Mouse (Mus musculus) liver, embryonic 16.5 days (tissue): ENCODE measurements around the gene Ppp1r15a. TPM values are rescaled to one million over a fixed set of nuclear protein-coding genes. Genes with fewer than 3 reads are reported as not detected.
"Not testable (repeated sequence)": the region's sequence is repeated elsewhere in the genome, so short reads cannot be mapped to it uniquely, and the experiment has no call there.

Source experiments
- ATAC-seq: fragments of 200-750 bp; cut with Nextera tagmentation; 2 replicates; pipeline ENCODE4 v1.8.0; 2017; ENCODE audit warnings: low read depth, mild to moderate bottlenecking, moderate number of reproducible peaks, moderate library complexity
- H3K27ac ChIP-seq: fragments of 300-500 bp; sonication (generic); 2 replicates; pipeline ENCODE4 v1.5.1; 2014; ENCODE audit warnings: mild to moderate bottlenecking, low read length
- H3K27me3 ChIP-seq: fragments of 300-500 bp; sonication (generic); 2 replicates; pipeline ENCODE4 v1.6.1; 2014; ENCODE audit warnings: low read depth, low read length, mixed read lengths; ENCODE audit not compliant: control insufficient read depth, insufficient read depth
- H3K36me3 ChIP-seq: fragments of 300-500 bp; sonication (generic); 2 replicates; pipeline ENCODE4 v1.6.1; 2014; ENCODE audit warnings: mild to moderate bottlenecking; ENCODE audit not compliant: control insufficient read depth, insufficient read depth
- H3K4me1 ChIP-seq: fragments of 300-500 bp; sonication (generic); 2 replicates; pipeline ENCODE4 v1.6.1; 2014; ENCODE audit warnings: low read depth, low read length, mixed read lengths; ENCODE audit not compliant: control insufficient read depth
- H3K4me2 ChIP-seq: fragments of 300-500 bp; sonication (generic); 2 replicates; pipeline ENCODE4 v1.6.1; 2014; ENCODE audit warnings: low read depth, low read length, mixed read lengths
- H3K4me3 ChIP-seq: fragments of 300-500 bp; sonication (generic); 2 replicates; pipeline ENCODE4 v1.5.1; 2014; ENCODE audit warnings: low read depth, mild to moderate bottlenecking, low read length
- H3K9ac ChIP-seq: fragments of 300-500 bp; sonication (generic); 2 replicates; pipeline ENCODE4 v1.6.1; 2014; ENCODE audit warnings: low read depth, low read length
- H3K9me3 ChIP-seq: fragments of 300-500 bp; sonication (generic); replicated peaks from 2 replicates; pipeline ENCODE4 v1.6.1; 2016; ENCODE audit warnings: low read length; ENCODE audit not compliant: control insufficient read depth
- WGBS: fragments of 180-500 bp; shearing (Covaris S2); extraction: QIAGEN DNeasy Blood & Tissue Kit; methylation state at CpG from one replicate; pipeline ENCODE4 v1.1.7; 2014; ENCODE audit not compliant: insufficient replicate concordance; 5-methylcytosine and 5-hydroxymethylcytosine counted together
- polyA plus RNA-seq: library from polyadenylated mRNA; unstranded; fragments of >200 nt; fragmentation: Nextera tagmentation; extraction: Ambion mirVana; gene quantifications from 2 replicates; pipeline ENCODE4 v1.2.1, GENCODE M21; 2015

Ppp1r15a gene
- polyA plus RNA-seq, 1 experiment from 2014 or later: 328 TPM

- H3K9ac ChIP-seq: peak overlapping the region; percentile 96
- peaks cover 29% of the 10 kb centered on the region for H3K4me1 ChIP-seq
- WGBS: 46% methylated on average over 12 of the region's 13 CpGs
- peaks cover 28% of the 10 kb centered on the region for H3K36me3 ChIP-seq
- ATAC-seq: no peak
- no peaks in the 10 kb centered on the region for H3K9me3 ChIP-seq
- peak overlapping the region; percentile 86 for H3K4me3 ChIP-seq
- peak overlapping the region; percentile 90 for H3K27ac ChIP-seq
- H3K27me3 ChIP-seq: no peaks in the 10 kb centered on the region
- peak overlapping the region; percentile 68 for H3K4me2 ChIP-seq
These were observed 2.3 kb downstream of the Ppp1r15a start for GRCm38 (mm10) chr7:45523678-45524170.

- Histone ChIP-seq H3K27me3 (no peaks in the 10 kb centered on the region), H3K4me2 (peak overlapping the region; percentile 68), H3K27ac (peak overlapping the region; percentile 90), H3K36me3 (peaks cover 28% of the 10 kb centered on the region), H3K4me3 (peak overlapping the region; percentile 86), H3K4me1 (peaks cover 29% of the 10 kb centered on the region), H3K9me3 (no peaks in the 10 kb centered on the region), H3K9ac (peak overlapping the region; percentile 96)
- 56% methylated on average over 18 of the region's 18 CpGs for WGBS
- no peak for ATAC-seq
These were observed 3.0 kb downstream of the Ppp1r15a start for GRCm38 (mm10) chr7:45522957-45523676.

DNA sequence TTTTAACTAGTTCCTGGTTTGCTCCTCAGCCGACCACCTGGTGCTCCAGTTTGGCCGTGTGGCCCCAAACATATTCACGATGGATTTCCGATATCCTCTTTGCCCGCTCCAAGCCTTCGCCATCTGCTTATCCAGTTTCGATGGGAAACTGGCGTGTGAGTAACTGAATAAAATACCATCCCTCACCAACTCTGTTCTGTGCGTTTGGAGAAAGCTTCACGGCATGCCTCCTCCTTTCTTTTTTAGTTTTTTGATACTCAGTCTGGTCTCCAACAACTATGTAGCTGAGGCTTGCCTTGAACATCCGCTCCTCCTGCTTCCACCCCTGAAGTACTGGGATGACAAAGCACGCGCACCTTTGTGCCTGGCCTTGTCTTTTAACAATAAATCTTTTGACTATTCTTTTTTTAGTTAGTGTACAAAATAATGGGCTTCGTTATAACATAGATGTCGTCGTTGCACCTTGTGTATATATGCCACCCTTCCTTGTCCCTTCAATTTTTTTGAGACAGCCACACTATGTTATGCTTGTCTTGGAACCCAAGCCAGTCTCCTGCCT lies 3.8 kb downstream of the Ppp1r15a start:
- Histone ChIP-seq H3K9ac (peak overlapping the region; percentile 96), H3K36me3 (peaks cover 28% of the 10 kb centered on the region), H3K27me3 (no peaks in the 10 kb centered on the region), H3K4me3 (peak overlapping the region; percentile 86), H3K4me2 (peak overlapping the region; percentile 68), H3K4me1 (peaks cover 25% of the 10 kb centered on the region), H3K9me3 (no peaks in the 10 kb centered on the region), H3K27ac (peak overlapping the region; percentile 90)
- WGBS: 47% methylated on average over 16 of the region's 16 CpGs
- ATAC-seq: no peak

DNA sequence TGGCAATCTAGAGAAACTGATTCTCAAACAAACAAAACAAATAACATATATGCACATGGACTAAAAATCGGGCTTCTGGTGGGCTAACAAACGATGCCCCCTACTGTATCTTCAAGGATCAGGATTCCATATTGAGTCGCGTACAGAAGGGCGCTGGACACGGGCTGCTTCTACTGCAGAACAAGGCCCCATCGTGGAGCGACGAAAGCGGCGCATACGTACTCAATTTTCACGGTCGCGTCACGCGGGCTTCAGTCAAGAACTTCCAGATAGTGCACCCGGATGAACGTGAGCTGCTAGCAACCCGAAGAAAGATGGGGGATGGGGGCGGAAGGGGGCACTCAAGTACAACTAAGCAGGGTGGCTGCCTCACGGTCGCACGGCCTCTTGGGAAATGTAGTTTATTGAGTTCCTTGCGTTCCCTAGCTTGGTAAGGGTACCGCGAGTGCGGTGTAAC lies 4.3 kb downstream of the Ppp1r15a start:
- Histone ChIP-seq H3K4me3 (peak overlapping the region; percentile 86), H3K27me3 (no peaks in the 10 kb centered on the region), H3K4me1 (peaks cover 21% of the 10 kb centered on the region), H3K4me2 (peak overlapping the region; percentile 68), H3K9ac (peak overlapping the region; percentile 96), H3K9me3 (no peaks in the 10 kb centered on the region), H3K27ac (peak overlapping the region; percentile 90), H3K36me3 (peaks cover 28% of the 10 kb centered on the region)
- ATAC-seq: no peak
- WGBS: 0% methylated on average over 28 of the region's 28 CpGs

DNA sequence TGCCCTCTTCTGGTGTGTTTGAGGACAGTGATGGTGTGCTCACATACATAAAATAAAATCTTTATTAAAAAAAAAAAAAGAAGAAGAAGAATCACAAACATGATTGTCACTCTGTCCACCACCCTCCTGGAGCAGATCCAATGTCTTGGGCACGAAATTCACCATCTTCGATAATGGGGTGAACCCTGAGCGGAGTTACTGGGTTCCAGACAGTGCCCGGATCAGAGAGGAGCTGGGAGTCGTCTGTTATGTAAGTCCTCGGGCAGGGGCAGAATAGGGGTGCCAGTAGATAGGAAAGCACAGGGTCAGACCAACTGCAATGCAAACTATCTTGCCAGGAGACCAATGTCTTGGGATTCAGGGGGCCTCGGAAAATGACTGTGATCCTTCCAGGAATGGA lies 5.5 kb downstream of the Ppp1r15a start:
- H3K27ac ChIP-seq: no peak overlapping the region
- ATAC-seq: no peak
- peak overlapping the region; percentile 68; the same call in 1 of the 2 replicates for H3K4me2 ChIP-seq
- H3K4me3 ChIP-seq: peak overlapping the region; percentile 86; the same call in 1 of the 2 replicates
- no peaks in the 10 kb centered on the region for H3K27me3 ChIP-seq
- H3K9ac ChIP-seq: no peak overlapping the region
- peaks cover 28% of the 10 kb centered on the region for H3K36me3 ChIP-seq
- 86% methylated on average over 7 of the region's 7 CpGs for WGBS
- peaks cover 31% of the 10 kb centered on the region for H3K4me1 ChIP-seq
- no peaks in the 10 kb centered on the region for H3K9me3 ChIP-seq

GRCm38 (mm10) chr7:45519345-45520120 lies 6.5 kb downstream of the Ppp1r15a start:
- no peak overlapping the region for H3K4me3 ChIP-seq
- peaks cover 39% of the 10 kb centered on the region for H3K4me1 ChIP-seq
- H3K4me2 ChIP-seq: peak overlapping the region; percentile 4; the same call in 1 of the 2 replicates
- no peaks in the 10 kb centered on the region for H3K27me3 ChIP-seq
- ATAC-seq: 0 out of 2 replicates have a peak, but pooled peaks have one; percentile 12
- no peak overlapping the region for H3K9ac ChIP-seq
- H3K36me3 ChIP-seq: peaks cover 27% of the 10 kb centered on the region
- no peaks in the 10 kb centered on the region for H3K9me3 ChIP-seq
- 61% methylated on average over 8 of the region's 8 CpGs for WGBS
- peak overlapping the region; percentile 20; the same call in 1 of the 2 replicates for H3K27ac ChIP-seq

GRCm38 (mm10) chr7:45518618-45519017 lies 7.5 kb downstream of the Ppp1r15a start:
- 80% methylated on average over 16 of the region's 16 CpGs for WGBS
- Histone ChIP-seq H3K9ac (no peak overlapping the region), H3K27ac (no peak overlapping the region), H3K9me3 (no peaks in the 10 kb centered on the region), H3K27me3 (no peaks in the 10 kb centered on the region), H3K4me2 (no peak overlapping the region), H3K36me3 (peaks cover 22% of the 10 kb centered on the region), H3K4me1 (peaks cover 39% of the 10 kb centered on the region), H3K4me3 (no peak overlapping the region)
- no peak for ATAC-seq

GRCm38 (mm10) chr7:45516846-45517245 lies 9.2 kb downstream of the Ppp1r15a start:
- H3K27me3 ChIP-seq, H3K4me3 ChIP-seq, H3K27ac ChIP-seq, H3K36me3 ChIP-seq, H3K9me3 ChIP-seq, H3K4me2 ChIP-seq, ATAC-seq, H3K9ac ChIP-seq: not testable (repeated sequence)
- WGBS: 47% methylated on average over 5 of the region's 5 CpGs
- H3K4me1 ChIP-seq: peaks cover 37% of the 10 kb centered on the region
